Mouse (Mus musculus) spleen, adult 18-20 months (tissue): ENCODE data around the gene Kcnk3.
A peak's percentile ranks its signal among the peaks of the same experiment; 100 is the strongest.

ENCODE experiments used
- DNase-seq, 2 experiments: peaks; one replicate each; pipeline ENCODE4 v3.0.0; 2022; ENCODE audit warnings: mixed read lengths in 2 of 2

The Kcnk3 gene

DNA sequence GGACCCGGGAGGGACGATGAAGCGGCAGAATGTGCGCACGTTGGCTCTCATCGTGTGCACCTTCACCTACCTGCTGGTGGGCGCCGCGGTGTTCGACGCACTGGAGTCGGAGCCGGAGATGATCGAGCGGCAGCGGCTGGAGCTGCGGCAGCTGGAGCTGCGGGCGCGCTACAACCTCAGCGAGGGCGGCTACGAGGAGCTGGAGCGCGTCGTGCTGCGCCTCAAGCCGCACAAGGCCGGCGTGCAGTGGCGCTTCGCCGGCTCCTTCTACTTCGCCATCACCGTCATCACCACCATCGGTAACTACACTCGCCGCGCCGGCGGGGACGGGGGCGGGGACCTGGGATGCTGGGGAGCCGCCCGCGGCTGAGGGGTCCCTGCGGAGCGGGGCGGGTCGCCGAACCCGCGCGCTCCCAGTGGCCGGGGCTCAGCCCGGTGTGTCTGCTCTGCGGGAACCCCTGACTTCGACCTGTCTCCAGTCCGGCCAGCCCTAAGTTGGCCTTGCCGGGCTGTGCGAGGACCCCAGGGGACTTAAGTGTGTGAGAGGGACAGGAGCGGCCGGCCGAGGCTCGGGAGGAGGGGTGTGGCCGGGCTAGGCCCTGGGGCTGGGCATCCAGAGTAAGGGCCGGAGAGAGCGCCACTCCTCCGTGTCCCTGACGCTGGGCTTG, 465 bp downstream of the Kcnk3 start:
- no peak for DNase-seq

DNA sequence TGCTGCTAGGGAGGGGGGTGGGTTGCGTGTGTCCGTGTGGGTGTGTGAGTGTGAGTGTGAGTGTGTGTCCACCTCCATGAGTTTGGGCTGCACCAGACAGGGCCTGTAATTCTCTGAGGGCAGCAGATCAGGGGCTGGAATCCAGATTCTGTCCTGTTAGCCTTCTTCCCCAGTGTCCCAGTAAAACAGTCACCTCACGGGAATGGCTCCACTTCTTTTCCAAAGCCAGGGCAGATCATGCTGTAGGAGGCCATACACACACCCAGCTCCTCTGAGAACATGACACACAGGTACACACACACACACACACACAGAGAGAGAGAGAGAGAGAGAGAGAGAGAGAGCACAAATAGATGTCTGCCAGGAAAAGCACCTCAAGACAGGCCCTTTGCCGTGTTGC, 1.1 kb downstream of the Kcnk3 start:
- DNase-seq, result no peak

DNA sequence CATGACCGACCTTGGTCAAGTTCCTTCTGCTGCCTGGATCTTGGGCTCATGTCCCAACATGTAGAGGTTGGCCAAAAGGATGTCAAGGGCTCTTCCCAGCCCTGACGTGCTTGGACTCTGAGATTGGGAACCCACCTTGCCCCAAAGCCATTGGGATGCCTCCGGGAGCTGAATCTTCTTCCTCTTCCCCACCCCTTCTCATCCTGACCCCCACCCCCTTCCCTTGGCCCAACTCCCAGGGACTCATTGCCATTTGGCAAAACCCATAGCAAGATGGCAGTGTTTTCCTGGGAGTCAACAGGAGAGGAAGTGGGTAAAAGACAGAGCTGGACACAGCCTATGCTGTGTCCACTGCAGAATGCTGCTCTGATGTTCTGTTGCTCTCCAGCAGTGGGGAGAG, 1.6 kb downstream of the Kcnk3 start:
- DNase-seq, result no peak

DNA sequence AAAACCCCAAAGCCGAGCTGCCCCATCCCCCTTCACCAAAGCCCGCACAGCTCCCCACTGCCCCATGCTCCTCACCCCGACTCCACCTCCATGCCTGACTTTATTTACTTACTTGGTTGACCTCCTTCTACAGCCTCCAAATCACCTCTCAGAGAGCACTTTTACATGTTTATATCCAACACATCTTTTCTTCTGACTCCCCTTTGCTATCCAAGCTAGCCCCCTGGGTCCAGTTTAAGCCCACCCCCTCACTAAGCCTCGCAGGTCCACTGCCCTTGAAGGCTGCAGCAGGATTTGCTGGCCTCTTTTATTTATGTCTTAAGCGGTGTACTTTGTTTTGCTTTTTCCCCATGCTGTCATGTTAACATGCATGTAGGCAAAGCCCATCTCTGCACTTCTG, 2.3 kb downstream of the Kcnk3 start:
- DNase-seq, result no peak

DNA sequence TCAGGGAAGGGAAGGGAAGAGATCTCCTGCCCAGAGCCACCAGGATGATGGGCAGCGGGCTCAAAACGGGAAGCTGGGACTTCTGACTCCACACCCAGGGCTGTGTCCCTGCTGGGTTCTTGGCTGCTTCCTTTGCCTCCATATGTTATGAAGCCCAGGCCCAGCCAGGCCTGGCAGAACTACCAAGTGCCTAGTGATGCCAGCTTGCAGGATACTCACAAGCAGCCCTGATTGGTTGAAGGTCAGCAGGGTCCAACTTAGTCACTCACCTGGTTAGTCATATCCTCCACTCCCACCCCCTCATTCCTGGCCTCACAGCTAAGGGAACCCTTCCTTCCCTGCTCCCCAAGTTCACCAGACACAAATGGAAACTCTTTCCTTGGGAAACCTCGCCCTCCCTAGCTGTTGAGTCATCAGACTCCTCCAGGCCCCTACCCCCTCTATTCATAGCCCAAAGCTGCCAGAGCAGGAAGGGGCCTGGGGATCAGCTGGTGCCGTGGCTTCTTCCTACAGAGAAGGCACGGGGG, 3.3 kb downstream of the Kcnk3 start:
- DNase-seq, result no peak

DNA sequence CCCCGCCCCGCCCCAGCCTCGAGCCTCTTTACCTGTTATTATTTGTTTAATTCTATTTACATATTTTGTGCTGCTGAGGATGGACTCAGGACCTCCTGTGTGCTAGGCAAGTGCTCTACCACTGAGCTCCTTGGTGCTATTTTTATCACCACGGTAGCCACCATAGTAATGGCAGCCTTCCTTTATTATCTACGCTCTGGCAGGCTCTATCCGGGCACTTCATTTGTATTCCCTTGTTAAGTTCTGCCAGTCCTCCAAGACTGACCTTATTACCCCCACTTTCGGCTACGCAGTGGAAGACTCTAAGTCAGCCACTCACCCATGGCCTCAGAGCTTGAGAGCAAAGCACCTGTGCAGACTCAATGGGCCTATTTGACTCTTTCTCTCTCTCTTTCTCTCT, 3.8 kb downstream of the Kcnk3 start:
- no peak for DNase-seq

DNA sequence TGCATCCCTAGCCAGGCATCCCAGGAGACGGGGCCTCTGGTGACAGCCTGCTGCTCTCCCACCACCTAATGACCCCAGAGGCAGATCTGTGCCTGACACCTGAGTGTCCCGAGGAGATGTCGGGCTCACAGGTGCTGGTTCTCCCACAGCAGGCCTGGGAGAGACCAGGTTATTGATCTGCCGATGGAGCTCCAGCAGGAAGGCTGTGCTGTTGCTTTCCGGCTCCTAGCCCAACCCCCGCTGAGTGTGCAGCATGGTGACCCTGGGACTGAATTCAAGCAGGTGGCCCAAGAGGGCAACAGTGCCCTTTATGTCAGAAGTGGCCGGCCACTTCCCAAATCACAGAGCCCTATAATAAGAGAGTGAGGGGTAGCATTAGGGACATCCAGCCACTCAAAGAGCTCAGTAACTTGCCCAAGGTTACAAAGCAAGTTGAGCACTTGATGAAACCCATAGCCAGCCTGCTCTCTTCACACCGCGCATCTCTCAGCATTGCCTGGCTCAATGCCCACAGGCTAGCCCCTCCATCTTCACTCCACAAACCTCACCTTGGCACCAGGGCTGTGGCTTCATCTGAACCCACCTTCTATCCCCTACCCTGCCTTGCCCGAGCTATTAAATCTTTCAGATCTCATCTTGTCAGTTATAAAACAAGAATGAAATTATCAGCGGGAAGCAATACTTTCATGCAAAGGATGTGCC, 4.5 kb downstream of the Kcnk3 start:
- DNase-seq, result no peak

DNA sequence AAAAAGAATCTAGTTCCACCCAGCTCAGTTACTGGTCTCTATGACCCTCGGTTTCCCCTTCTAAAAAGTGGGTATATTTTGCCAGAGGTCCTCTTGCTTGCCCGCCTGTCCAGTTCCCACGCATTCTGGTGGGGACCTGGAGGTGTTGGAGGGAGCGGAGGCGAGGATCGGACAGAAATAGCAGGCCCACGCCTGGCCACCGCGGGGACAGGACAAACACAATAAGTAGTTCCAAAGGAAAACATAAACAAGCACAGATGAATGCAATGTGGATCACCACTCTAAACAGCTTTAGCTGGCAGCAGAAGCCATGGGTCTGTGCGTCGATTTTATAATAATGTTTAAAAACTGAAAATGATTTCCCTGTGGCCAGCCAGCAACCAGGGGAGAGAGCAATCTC, 5.4 kb downstream of the Kcnk3 start:
- no peak for DNase-seq

DNA sequence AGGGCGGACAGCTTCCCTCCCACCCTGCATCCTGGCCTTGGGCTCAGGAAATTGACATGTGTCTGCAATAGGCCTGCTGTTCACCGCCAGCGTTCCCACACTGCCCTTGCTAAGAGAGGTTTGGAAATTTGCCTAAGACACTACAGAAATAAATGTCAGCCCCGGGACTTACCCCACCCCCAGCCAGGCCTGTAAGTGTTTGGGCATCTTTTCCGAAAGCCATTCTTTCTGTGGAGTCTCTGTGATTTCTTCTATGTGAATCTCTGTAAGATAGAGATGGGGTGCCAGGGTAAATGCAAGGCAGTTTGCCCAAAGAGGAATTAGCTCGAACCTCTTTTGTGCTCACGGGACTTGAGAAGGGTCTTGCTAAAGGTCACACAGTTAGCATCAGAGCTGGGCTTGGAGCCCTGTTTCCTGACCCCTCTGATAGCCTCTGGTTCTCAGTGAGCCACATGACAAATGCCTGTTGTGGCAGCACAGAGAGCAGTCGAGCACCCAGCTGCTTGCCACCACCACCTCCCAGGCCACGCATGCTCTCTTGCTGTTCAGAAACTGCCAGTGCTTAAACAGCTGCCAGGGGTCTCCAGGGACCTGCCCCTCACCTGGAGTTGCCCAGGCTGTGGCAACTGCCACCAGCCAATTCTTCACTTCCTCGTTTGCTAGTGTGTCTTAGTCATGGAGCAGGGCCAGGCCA, 6.0 kb downstream of the Kcnk3 start:
- peak; percentile 23 to 24 for DNase-seq

DNA sequence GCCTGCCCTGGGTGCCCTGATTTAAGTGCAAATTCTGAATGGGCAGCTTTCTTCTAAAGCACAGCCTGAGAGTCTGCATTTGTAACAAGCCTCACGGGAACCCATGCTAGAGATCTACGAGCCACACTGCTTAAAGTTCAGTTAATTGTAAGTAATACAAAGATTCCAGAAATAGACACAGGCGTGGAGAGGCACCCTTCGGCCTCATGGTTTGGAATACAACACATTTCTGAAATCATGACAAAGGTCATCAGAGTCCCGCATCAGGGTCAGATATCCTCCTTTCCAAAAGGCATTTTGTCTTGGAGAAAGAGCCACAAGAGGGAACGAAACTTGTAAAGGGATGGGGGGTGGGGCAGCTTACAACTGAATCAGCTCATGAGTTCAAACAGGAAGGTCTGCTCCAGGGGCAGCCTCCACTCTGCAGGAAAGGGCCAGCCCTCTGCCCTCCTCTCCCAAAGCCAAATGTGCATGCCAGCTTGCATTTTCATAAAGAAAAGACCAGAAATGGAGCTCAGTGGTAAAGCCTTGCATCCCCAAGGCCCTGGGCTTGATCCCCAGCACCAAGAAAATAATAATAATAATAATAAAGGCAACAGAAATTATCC, 7.1 kb downstream of the Kcnk3 start:
- no peak for DNase-seq

DNA sequence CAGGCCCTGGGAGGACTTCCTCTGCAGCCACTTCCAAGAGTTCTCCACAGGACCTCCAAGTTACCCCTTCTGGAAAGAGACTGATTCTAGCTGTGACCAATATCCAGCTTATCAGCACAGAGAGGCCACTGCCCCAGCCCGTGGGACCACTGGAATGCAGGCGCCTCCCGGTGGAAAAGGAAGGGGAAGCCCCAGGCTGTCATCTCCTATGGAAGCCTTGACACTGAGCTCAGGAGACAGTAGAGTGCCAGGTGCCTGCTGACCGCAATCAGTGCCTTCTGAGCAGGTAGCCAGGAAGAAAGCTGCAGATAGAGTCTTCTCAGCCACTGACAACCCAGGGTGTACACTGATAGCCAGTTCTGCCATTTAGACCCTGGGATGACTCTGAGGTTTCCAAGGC, 13.4 kb downstream of the Kcnk3 start:
- DNase-seq, result no peak

DNA sequence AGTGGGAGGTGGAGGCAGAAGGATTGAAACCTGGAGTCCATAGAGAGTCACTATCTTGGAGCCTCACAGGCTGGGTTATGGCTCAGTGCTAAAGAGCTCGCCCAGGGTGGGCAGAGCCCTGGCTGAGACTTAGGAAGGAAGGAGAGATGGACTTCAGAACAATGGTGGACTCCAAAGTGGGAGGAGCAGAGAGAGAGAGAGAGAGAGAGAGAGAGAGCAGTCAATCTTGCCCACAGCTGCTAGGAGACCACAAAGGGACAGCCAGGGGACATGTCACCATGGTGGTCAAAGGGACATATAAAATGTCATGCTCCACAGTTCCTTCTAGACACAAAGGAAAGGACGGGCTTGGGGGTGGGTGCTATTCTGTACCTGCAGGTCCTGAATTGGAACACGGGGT, 15.3 kb downstream of the Kcnk3 start:
- DNase-seq, result no peak

DNA sequence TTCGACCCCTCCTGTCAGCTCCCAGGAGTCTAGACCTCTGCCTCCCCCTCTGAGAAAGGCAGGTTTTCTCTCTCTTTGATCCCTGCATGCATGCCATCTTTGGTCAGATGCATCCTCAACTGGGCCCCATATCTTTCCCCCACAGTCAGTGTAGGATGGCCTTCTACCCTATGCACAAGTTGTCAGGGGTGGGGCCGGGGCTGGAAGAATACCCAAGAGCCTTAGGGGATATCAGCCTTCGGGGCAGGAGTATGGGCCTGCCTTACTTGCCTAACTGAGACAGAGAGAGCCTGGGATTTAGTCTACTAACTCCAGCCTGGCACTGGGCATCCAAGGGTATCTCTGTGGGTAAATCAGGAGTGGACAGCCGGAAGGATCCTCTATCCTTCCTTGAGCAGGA, 16.0 kb downstream of the Kcnk3 start:
- no peak for DNase-seq

DNA sequence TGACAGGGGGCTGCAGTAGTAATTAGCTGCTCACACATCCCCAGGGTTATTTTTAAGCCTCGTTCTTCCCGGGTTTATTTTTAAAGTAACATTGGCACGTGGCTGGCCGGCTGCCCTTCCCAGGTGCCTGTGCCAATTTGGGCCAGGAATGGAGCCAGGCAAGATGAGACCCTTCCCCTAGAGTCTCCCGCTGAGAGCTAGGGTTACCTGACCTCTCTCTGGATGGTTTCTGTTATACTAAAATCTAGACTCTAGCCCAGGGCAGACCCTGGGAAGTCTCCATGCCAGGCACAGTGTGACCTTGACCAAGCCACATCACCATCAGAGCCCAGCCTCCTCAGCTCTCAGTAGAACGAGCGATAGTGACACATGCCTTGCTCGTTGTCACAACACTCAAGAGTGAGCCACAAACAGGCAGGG, 16.8 kb downstream of the Kcnk3 start:
- DNase-seq, result no peak

DNA sequence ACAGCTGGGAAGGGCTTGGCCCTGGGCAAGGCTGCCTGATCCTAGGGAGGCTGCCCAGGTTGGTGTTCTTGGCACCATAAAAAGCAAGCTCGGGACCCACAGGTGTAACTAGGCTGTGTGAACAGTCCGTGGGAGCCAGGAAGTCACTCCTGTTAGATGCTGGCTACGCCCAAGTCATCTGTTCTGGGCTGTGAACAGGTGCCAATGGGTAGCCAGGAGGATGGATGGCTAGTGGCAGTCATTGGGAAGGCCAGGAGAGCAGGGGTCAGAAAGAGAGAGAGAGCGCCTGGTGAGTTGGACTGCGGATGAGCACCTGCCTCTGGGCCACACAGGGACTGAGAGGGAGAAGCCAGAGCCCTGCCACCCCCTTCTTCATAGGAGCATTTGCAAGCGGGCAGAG, 17.7 kb downstream of the Kcnk3 start:
- DNase-seq, result no peak

DNA sequence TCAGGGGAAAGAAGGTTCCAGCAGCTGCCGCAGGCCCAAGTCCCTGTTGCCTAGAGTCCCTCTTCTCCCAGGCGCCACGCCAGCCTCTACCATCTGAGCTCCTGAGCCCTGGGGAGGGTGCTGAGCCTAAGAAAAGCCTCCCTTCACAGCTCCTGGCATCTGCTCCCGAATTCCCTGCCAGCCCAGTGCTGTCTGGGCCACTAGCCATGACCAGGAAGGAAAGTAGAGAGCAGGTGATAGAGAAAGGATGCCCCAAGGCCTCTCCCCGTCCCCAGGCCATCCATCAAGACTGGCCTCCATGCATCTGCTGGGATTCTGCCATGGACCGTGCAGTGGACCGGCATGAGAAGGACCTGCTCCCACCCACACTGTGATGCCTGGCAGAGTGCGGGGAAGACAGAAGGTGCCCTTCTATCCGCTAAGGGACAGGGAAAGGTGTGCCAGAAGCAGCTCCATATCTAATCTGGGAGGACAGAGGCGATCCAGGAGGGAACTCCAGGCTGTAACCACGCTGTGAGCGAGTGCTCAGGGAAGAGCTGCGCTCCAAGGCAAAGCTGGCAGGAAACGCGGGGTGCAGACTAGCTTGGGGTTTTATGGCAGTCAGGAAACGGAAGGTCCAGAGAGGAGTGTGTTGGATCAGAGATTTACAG, 18.6 kb downstream of the Kcnk3 start:
- no peak for DNase-seq

DNA sequence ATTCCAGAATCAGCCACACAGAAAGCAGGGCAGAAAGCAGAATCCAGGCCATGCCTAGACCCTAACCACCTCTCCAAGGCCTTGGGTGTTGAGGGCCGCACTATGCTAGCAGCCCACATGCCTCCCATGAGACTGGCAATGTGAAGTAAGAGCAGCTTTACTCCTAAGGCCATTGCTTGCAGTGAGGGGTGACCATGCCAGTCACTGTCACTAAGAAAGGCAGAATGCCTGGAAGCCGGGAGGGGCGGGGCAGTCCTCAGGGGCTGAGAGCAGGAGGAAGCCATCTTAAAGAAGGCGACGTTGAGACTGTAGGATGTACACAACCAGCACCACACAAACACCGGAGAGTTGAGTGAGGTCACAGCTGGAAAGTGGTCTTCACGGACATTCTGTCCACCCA, 21.1 kb downstream of the Kcnk3 start:
- DNase-seq, result no peak

DNA sequence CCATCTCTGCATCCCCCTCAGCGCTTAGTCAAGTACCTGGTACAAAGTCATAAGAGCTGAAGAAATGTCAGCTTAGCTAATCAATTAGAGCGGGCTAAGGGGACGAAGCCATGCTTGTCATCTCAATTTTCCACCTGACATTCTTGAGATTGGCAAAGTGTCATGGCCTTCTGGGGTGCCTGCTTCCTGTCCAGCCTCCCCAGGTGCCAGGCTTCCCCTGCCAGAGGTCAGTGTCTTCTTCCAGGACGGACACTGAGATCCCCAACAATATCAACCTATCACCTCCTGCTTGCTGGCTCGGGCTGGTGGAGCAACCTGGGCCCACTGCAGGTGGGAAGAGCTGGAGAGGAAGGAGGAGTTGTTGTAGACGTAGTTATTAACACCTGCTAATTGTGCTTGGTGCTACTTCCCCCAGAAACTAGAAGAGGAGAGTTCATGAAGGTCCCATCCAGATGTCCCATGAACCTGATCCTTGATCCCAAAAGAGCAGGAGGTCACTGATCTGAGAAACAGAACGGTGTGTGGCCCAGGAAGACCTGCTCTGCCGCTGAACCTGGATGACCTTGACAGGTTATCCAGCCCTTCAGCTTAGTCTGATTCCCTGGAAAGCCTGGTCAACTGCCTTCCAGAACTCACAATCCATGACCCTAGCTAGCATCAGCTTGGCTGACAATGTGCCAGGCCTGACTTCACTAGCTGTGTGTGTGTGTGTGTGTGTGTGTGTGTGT, 22.1 kb downstream of the Kcnk3 start:
- no peak for DNase-seq

DNA sequence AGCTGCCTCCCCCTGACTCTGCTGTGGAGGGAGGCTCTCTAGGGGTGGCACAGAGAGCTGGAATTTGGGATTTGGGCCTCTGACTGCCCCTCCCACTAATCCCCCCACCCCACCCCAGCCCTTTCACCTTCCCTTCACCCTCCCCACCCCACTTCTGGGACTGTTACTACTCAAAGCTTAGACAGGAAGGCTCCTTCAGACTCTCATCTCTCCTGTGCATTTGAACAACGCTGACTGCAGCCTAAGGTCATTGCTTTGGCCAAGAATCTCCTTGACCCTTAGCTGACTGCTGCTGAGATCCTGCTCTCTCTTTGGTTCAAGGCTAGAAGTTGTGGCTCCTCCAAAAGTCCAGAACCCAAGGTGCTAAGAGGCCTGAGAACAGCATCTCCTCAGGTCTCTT, 23.1 kb downstream of the Kcnk3 start:
- no peak for DNase-seq

DNA sequence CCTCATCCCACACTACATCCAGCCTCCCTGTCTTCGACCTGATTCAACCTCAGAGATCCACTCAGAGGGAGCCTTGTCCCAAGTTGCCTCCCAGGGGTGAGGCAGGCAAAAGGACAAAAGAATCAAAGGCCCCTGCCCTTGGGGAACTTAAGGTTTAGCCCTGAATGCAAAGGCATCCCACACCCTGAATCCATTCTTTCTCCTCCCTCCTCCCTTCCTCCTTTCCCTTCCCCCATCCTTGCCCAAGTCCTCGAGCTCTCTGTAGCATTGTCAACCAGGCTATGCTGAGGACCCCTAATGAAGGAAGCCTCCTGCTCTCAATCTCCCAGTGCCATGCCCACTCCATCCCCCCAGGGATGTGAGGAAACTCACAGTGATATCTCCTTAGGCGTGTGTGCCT, 23.7 kb downstream of the Kcnk3 start:
- DNase-seq, result no peak

DNA sequence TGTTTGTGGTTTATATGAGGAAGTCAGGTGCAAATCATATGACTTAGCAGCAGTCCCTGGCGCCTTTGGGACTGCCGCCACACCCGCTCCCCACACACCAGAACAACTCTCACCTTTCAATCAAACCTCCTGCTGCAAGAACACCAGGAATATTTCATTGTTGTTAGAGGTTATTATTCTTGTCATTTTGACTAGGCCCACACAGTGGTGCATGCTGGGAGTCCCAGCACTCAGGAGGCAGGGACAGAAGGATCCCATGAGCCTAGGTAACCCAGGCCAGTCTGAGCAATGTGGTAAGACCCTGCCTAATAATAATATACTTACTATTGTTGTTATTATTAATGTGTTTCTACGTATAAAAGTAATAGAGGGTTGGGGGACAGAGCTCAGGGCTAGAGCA, 24.6 kb downstream of the Kcnk3 start:
- no peak for DNase-seq

DNA sequence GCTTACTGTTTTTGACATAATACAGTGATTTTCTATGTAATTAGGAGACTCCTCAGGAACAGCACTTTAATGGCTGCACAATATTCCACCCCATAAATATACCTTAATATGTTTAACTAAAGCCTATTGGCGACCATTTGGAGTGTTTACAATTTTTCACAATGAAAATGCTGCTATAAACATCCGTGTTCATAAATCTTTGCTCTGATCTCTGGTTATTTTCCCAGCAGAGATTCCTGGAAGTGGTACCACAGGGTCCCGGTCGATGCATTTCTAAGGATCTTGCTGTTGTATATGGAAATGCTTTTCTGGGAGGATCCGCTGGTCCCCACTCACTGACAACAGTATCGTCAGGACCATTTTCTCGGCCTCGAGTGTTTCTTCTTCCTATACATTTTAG, 25.3 kb downstream of the Kcnk3 start:
- DNase-seq, result no peak
